Mouse (Mus musculus): ENCODE results near the gene Utp20. TPM values are rescaled to one million over a fixed set of nuclear protein-coding genes. Genes with fewer than 3 reads are reported as not detected.

Gene Utp20
- polyA plus RNA-seq, 1 experiment, result 20.7 TPM

DNA sequence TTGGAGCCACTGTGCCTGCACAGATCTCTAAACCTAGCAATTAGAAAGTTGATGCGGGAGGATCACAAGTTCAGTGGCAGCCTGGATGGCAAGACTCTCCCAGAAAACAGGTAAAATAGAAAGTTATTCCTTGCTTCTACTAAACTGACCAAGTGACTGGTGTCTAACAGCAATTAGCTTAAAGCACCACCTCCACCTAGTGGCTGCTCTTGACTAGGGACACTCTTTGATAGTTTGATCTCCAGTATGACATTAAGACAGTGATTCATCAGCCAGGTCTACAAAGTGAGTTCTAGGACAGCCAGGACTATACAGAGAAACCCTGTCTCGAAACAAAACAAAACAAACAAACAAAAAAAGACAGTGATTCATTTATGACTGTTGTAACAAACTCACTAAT lies 101.3 kb downstream of the Utp20 start:
- peak in 1 of 2 experiments; percentile 31 for DNase-seq (ENCODE audit: extremely low spot score in 1 of 2, low spot score in 1 of 2)

DNA sequence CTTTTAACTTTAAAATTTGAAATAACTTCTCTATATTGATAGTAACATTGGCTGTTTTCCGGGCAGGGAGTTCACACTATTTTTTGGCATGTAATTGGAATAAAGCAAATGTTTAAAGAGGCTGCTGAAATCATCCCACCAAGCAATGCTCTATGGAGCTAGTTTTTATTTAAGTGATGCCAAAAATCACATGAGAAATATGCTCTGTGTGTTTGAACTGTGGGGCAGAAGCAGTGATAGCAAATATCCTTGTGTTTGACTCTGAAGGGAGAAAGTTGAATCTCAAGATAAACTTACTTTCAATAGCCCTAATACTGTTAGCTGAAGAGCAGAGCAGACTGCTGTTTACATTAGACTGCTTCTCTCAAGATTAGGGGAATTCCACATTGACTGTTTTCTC lies 107.0 kb downstream of the Utp20 start:
- DNase-seq (ENCODE audit: extremely low spot score in 1 of 2, low spot score in 1 of 2), result no peak

DNA sequence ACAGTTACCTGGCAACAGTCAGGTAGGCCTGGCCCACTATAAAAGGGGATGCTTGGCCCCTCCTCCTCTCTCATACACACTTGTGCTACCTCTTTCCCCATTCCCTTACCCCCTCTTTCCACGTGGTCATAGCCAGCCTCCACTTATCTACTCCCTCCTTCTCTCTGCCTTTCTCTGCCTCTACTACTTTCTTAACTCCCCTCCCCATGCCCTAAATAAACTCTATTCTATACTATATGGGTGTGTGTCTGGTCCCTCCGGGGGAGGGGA lies 108.9 kb downstream of the Utp20 start:
- no peak for DNase-seq (ENCODE audit: extremely low spot score in 1 of 2, low spot score in 1 of 2)

DNA sequence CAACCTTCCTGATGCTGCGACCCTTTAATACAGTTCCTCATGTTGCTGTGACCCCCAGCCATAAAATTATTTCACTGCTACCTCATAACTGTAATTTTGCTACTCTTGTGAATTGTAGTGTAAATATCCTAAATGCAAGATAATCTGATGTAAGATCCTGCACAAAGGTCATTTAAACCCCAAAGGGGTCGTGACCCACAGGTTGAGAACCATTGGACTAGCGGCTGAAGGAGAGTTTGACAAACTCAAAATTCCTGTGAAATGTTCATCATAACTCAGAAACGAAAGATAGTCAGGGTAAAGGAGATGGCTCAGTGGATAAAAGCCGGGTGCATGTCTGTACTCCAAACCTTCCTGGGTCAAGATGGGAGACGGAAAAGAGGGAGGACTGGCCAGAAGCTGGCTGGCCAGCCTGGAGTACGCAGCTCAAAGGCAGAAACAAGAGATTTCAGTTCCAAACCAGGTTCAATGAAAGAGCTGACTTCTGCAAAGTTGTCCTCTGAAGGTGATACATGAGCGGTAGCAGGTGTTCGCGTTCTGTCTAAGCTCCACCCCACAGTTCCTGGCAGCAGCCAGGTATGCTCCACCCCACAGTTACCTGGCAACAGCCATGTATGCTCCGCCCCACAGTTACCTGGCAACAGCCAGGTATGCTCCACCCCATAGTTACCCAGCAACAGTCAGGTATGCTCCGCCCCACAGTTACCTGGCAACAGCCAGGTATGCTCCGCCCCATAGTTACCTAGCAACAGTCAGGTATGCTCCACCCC lies 109.4 kb downstream of the Utp20 start:
- no peak for DNase-seq (ENCODE audit: extremely low spot score in 1 of 2, low spot score in 1 of 2)

DNA sequence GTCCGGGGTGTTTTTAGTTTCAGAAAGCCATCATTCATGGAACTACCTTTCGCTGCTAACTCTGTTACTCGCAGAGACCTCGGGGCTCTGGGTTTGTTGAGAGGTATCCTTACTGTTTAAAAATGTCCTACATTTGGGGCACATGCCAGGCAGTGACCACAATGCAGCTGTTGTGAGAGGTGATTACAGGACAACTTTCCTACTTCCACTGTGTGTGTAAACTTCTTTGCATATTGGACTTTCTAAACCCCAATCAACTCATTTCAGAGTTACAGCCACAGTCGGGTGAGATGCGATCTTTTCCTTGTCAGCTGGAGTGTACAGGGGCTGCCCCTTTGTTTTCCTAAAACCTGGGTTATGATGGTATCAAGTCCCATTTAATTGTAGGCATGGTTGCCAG lies 111.0 kb downstream of the Utp20 start:
- DNase-seq (ENCODE audit: extremely low spot score in 1 of 2, low spot score in 1 of 2), result no peak

DNA sequence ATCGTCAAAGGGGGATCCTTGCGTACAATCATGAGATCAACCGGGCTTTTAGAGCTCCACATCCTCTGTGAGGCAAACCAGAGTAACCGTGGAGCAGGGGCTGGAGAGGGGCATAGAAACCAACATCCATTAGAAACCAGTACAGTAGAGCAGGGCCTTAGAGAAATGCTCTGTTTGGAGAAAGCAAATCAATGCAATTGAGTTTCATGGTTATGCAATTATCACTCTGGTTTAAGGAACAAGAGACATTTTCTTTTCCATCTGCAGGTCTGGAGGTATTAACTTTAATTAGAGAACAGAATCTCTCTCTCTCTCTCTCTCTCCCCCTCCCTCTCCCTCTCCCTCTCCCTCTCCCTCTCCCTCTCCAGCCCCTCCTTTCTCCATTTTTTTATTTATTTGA lies 111.9 kb downstream of the Utp20 start:
- DNase-seq (ENCODE audit: extremely low spot score in 1 of 2, low spot score in 1 of 2), result no peak

DNA sequence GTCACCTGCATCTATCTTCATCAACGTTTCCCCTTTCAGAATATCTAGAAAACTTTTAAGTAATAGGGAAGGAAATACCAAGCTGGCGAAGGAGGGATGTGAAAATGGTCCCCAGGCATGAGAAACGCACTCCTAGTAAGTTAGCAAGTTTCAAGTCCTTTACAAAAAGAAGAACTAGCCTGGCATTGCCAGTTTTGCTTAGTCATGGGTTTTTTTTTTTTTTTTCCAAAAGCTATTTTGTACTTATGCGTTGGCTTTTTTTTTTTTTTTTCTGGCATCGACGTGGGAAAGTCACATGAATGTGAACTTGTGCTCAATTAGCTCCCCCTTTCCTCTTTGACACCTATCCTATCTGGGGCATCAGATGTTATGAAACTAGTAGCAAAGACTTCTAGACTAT lies 114.2 kb downstream of the Utp20 start:
- no peak for DNase-seq (ENCODE audit: extremely low spot score in 1 of 2, low spot score in 1 of 2)

DNA sequence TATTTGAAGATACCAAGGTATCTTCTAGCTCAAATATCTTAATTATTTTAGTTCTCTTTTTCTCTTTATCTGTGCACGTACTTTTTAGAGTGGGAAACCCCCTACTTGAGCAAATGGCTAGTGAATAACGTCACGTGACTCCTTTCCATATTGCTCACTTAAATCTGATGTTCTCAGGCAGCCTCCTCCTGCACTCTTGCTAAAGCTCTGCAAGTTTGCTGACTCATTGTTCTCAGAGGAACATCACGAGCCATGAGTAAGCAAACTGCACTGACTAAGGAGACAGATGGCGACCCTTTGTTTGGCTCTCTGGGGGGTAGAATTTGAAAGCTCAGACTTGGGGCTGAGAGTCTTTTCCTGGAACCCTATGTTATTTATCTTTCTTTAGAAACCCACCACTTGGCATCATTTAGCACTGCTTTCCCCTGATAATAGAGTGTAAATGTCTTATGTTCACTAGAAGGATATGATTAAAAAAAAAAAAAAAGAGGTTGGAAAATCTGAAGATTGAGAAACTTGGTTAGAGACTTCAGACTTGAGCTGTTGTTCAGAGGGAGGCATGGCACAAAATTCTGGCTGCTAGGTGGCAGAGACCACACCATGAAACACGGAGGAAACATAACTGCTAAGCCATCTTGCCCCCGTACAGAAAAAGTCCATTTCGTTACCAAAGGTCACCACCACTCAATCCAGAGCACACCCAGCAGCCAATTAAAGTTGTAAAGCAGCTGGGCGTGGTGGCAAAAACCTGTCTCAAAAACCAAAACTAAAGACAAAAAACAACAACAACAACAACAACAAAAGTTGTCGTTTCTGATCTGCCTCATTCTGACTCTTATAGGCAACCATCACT lies 117.7 kb downstream of the Utp20 start:
- DNase-seq (ENCODE audit: extremely low spot score in 1 of 2, low spot score in 1 of 2), result peak; percentile 65 to 79

DNA sequence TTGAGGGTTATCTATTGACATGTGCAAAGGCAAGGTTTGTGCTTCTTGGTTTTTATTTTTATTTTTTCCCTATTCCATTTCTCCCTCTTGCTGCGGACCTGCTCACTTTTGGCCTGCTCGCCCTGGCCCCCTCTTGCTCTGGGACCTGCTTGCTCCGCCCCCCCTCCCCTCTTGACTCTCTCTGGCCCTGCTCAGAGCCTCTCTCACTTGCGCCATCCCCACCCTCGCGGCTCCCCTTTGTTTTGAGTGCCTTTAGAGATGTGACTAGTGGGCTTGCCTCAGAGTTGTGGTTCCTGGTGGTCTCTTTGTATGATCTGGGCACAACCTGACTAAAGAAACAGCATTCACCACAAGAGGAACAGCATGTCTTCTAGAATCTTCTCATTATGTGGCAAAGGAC lies 125.7 kb downstream of the Utp20 start:
- no peak for DNase-seq (ENCODE audit: extremely low spot score in 1 of 2, low spot score in 1 of 2)

Other genes with a start within 250 kb of the Utp20 start
- 12.3 and 13.3 TPM in 2 replicates for gene Mybpc1, start 221.7 kb downstream of the Utp20 start, polyA plus RNA-seq (2012; rRNA removed)
- gene Spic, start 141.8 kb downstream of the Utp20 start, polyA plus RNA-seq (2012; rRNA removed), result not detected in 2 replicates
- gene Arl1, start 95.9 kb downstream of the Utp20 start, polyA plus RNA-seq (2012; rRNA removed), result 124 and 126 TPM in 2 replicates
- 0.04 and 0.14 TPM in 2 replicates for gene Slc5a8, start 59.2 kb upstream of the Utp20 start, polyA plus RNA-seq (2012; rRNA removed)

All from frontal cortex, adult 2 months (tissue).